Mouse (Mus musculus) midbrain, embryonic 12.5 days (tissue): ENCODE results near the gene Foxa3. TPM values are rescaled to one million over a fixed set of nuclear protein-coding genes. Genes with fewer than 3 reads are reported as not detected.

Source experiments
- ATAC-seq: fragments of 200-750 bp; cut with Nextera tagmentation; 2 replicates; pipeline ENCODE4 v1.8.0; 2017; ENCODE audit warnings: low read depth, moderate TSS enrichment, moderate library complexity; ENCODE audit not compliant: low FRiP score
- H3K27ac ChIP-seq: fragments of 300-500 bp; sonication (generic); replicated peaks from 2 replicates; pipeline ENCODE4 v1.5.1; 2016; ENCODE audit warnings: mild to moderate bottlenecking
- H3K27me3 ChIP-seq: fragments of 300-500 bp; sonication (generic); 2 replicates; pipeline ENCODE4 v1.6.1; 2016; ENCODE audit warnings: mild to moderate bottlenecking
- H3K36me3 ChIP-seq: fragments of 300-500 bp; sonication (generic); 2 replicates; pipeline ENCODE4 v1.6.1; 2016
- H3K4me1 ChIP-seq: fragments of 300-500 bp; sonication (generic); 2 replicates; pipeline ENCODE4 v1.6.1; 2016
- H3K4me2 ChIP-seq: fragments of 300-500 bp; sonication (generic); replicated peaks from 2 replicates; pipeline ENCODE4 v1.6.1; 2016; ENCODE audit warnings: mild to moderate bottlenecking, moderate library complexity
- H3K4me3 ChIP-seq: fragments of 300-500 bp; sonication (generic); 2 replicates; pipeline ENCODE4 v1.5.1; 2016; ENCODE audit warnings: mild to moderate bottlenecking
- H3K9ac ChIP-seq: fragments of 300-500 bp; sonication (generic); replicated peaks from 2 replicates; pipeline ENCODE4 v1.6.1; 2016; ENCODE audit warnings: mild to moderate bottlenecking, moderate library complexity
- H3K9me3 ChIP-seq: fragments of 300-500 bp; sonication (generic); 2 replicates; pipeline ENCODE4 v1.6.1; 2016; ENCODE audit warnings: mild to moderate bottlenecking
- WGBS: fragments of 180-500 bp; shearing (Covaris S2); methylation state at CpG from one replicate; pipeline ENCODE4 v1.1.7; 2016; 5-methylcytosine and 5-hydroxymethylcytosine counted together
- polyA plus RNA-seq: library from polyadenylated mRNA; unstranded; fragments of >200 nt; fragmentation: Nextera tagmentation; extraction: Ambion mirVana; gene quantifications from 2 replicates; pipeline ENCODE4 v1.2.1, GENCODE M21; 2016

Foxa3 gene
- polyA plus RNA-seq, 1 experiment from 2014 or later: 0.09 TPM

GRCm38 (mm10) chr7:19005417-19006121 lies 17.8 kb downstream of the Foxa3 start:
- H3K4me1 ChIP-seq: peaks cover 44% of the 10 kb centered on the region
- H3K9me3 ChIP-seq: no peaks in the 10 kb centered on the region
- WGBS: 81% methylated on average over 34 of the region's 34 CpGs
- no peak overlapping the region for H3K27ac ChIP-seq
- no peak for ATAC-seq
- H3K27me3 ChIP-seq: no peaks in the 10 kb centered on the region
- H3K4me2 ChIP-seq: peak overlapping the region; percentile 94
- peak overlapping the region; percentile 92 for H3K4me3 ChIP-seq
- H3K36me3 ChIP-seq: peaks cover 24% of the 10 kb centered on the region
- peak overlapping the region; percentile 92; the same call in 1 of the 2 replicates for H3K9ac ChIP-seq

- Histone ChIP-seq H3K4me3 (peak overlapping the region; percentile 92), H3K27ac (peak overlapping the region; percentile 90), H3K4me2 (peak overlapping the region; percentile 94), H3K27me3 (no peaks in the 10 kb centered on the region), H3K9me3 (no peaks in the 10 kb centered on the region), H3K9ac (peak overlapping the region; percentile 92), H3K4me1 (peaks cover 44% of the 10 kb centered on the region), H3K36me3 (peaks cover 24% of the 10 kb centered on the region)
- peak; percentile 1; the same call in 1 of the 2 replicates for ATAC-seq
- 7% methylated on average over 34 of the region's 34 CpGs for WGBS
Measured at GRCm38 (mm10) chr7:19004631-19005079, 18.7 kb downstream of the Foxa3 start.

GRCm38 (mm10) chr7:19003902-19004630 lies 19.3 kb downstream of the Foxa3 start, which contains the start of gene Irf2bp1:
Irf2bp1 (plus strand) TSS chr7:19004044.
- H3K4me2 ChIP-seq: peak within 1 kb of the TSS; percentile 94
- H3K4me1 ChIP-seq: peaks cover 50% of the 10 kb centered on the region
- H3K27ac ChIP-seq: peak within 1 kb of the TSS; percentile 90
- peaks cover 24% of the 10 kb centered on the region for H3K36me3 ChIP-seq
- H3K9ac ChIP-seq: peak within 1 kb of the TSS; percentile 92
- H3K9me3 ChIP-seq: no peaks in the 10 kb centered on the region
- H3K27me3 ChIP-seq: no peaks in the 10 kb centered on the region
- ATAC-seq: peak; percentile 67
- under 1% methylated on average over 84 of the region's 90 CpGs for WGBS
- H3K4me3 ChIP-seq: peak within 1 kb of the TSS; percentile 92

GRCm38 (mm10) chr7:19002848-19003498 lies 20.4 kb downstream of the Foxa3 start:
- peaks cover 56% of the 10 kb centered on the region for H3K4me1 ChIP-seq
- peaks cover 24% of the 10 kb centered on the region for H3K36me3 ChIP-seq
- 3% methylated on average over 17 of the region's 17 CpGs for WGBS
- peak overlapping the region; percentile 54 for H3K27ac ChIP-seq
- peak; percentile 48 for ATAC-seq
- H3K4me2 ChIP-seq: peak overlapping the region; percentile 60
- no peaks in the 10 kb centered on the region for H3K9me3 ChIP-seq
- H3K27me3 ChIP-seq: no peaks in the 10 kb centered on the region
- H3K4me3 ChIP-seq: peak overlapping the region; percentile 36
- peak overlapping the region; percentile 73 for H3K9ac ChIP-seq

GRCm38 (mm10) chr7:19002115-19002514 lies 21.2 kb downstream of the Foxa3 start:
- Histone ChIP-seq H3K4me1 (peaks cover 52% of the 10 kb centered on the region), H3K9me3 (no peaks in the 10 kb centered on the region), H3K27me3 (no peaks in the 10 kb centered on the region), H3K4me2 (peak overlapping the region; percentile 60), H3K27ac (no peak overlapping the region), H3K4me3 (peak overlapping the region; percentile 36), H3K36me3 (peaks cover 20% of the 10 kb centered on the region), H3K9ac (peak overlapping the region; percentile 73)
- ATAC-seq: no peak
- WGBS: 47% methylated on average over 4 of the region's 4 CpGs

- H3K27ac ChIP-seq: no peak overlapping the region
- peaks cover 48% of the 10 kb centered on the region for H3K4me1 ChIP-seq
- no peak overlapping the region for H3K4me3 ChIP-seq
- 87% methylated on average over 3 of the region's 3 CpGs for WGBS
- no peaks in the 10 kb centered on the region for H3K27me3 ChIP-seq
- no peaks in the 10 kb centered on the region for H3K9me3 ChIP-seq
- peaks cover 16% of the 10 kb centered on the region for H3K36me3 ChIP-seq
- H3K4me2 ChIP-seq: no peak overlapping the region
- H3K9ac ChIP-seq: no peak overlapping the region
- no peak for ATAC-seq
Measured at GRCm38 (mm10) chr7:19001807-19002085, 21.6 kb downstream of the Foxa3 start.

GRCm38 (mm10) chr7:19001066-19001806 lies 22.1 kb downstream of the Foxa3 start:
- peak overlapping the region; percentile 44 for H3K4me2 ChIP-seq
- no peaks in the 10 kb centered on the region for H3K9me3 ChIP-seq
- ATAC-seq: no peak
- H3K27ac ChIP-seq: no peak overlapping the region
- 45% methylated on average over 17 of the region's 18 CpGs for WGBS
- peaks cover 44% of the 10 kb centered on the region for H3K4me1 ChIP-seq
- peak overlapping the region; percentile 51; the same call in 1 of the 2 replicates for H3K9ac ChIP-seq
- peaks cover 18% of the 10 kb centered on the region for H3K36me3 ChIP-seq
- no peaks in the 10 kb centered on the region for H3K27me3 ChIP-seq
- peak overlapping the region; percentile 33 for H3K4me3 ChIP-seq

- 50% methylated on average over 10 of the region's 10 CpGs for WGBS
- peaks cover 36% of the 10 kb centered on the region for H3K4me1 ChIP-seq
- H3K4me3 ChIP-seq: peak overlapping the region; percentile 33
- H3K9me3 ChIP-seq: no peaks in the 10 kb centered on the region
- H3K4me2 ChIP-seq: peak overlapping the region; percentile 44
- no peaks in the 10 kb centered on the region for H3K27me3 ChIP-seq
- H3K27ac ChIP-seq: no peak overlapping the region
- no peak for ATAC-seq
- peaks cover 14% of the 10 kb centered on the region for H3K36me3 ChIP-seq
- peak overlapping the region; percentile 51; the same call in 1 of the 2 replicates for H3K9ac ChIP-seq
Measured at GRCm38 (mm10) chr7:19000421-19000820, 22.9 kb downstream of the Foxa3 start.

- Histone ChIP-seq H3K9me3 (no peaks in the 10 kb centered on the region), H3K4me2 (no peak overlapping the region), H3K27me3 (0 out of 2 replicates have a peak, but pooled peaks cover under 1% of the 10 kb centered on the region), H3K4me3 (no peak overlapping the region), H3K36me3 (peaks cover 9% of the 10 kb centered on the region; the same call in 1 of the 2 replicates), H3K9ac (no peak overlapping the region), H3K4me1 (peaks cover 26% of the 10 kb centered on the region), H3K27ac (0 out of 2 replicates have a peak overlapping the region, but pooled peaks have one; percentile 2)
- ATAC-seq: no peak
- WGBS: 30% methylated on average over 9 of the region's 9 CpGs
Measured at GRCm38 (mm10) chr7:18998835-18999234, 24.5 kb downstream of the Foxa3 start.

GRCm38 (mm10) chr7:18993036-18993435 lies 30.3 kb downstream of the Foxa3 start:
- H3K27ac ChIP-seq: no peak overlapping the region
- H3K4me3 ChIP-seq: peak overlapping the region; percentile 56; the same call in 1 of the 2 replicates
- H3K9ac ChIP-seq: no peak overlapping the region
- H3K36me3 ChIP-seq: peaks cover 9% of the 10 kb centered on the region; the same call in 1 of the 2 replicates
- peaks cover 25% of the 10 kb centered on the region for H3K27me3 ChIP-seq
- H3K4me1 ChIP-seq: peaks cover 24% of the 10 kb centered on the region
- ATAC-seq: no peak
- WGBS: 89% methylated on average over 5 of the region's 5 CpGs
- H3K4me2 ChIP-seq: peak overlapping the region; percentile 73
- H3K9me3 ChIP-seq: no peaks in the 10 kb centered on the region

- peak overlapping the region; percentile 69 for H3K9ac ChIP-seq
- peaks cover 25% of the 10 kb centered on the region for H3K27me3 ChIP-seq
- peak overlapping the region; percentile 73 for H3K4me2 ChIP-seq
- peaks cover 9% of the 10 kb centered on the region; the same call in 1 of the 2 replicates for H3K36me3 ChIP-seq
- peak overlapping the region; percentile 20; the same call in 1 of the 2 replicates for H3K27ac ChIP-seq
- ATAC-seq: no peak
- no peaks in the 10 kb centered on the region for H3K9me3 ChIP-seq
- peaks cover 24% of the 10 kb centered on the region for H3K4me1 ChIP-seq
- 3% methylated on average over 31 of the region's 31 CpGs for WGBS
- peak overlapping the region; percentile 56 for H3K4me3 ChIP-seq
Measured at GRCm38 (mm10) chr7:18992294-18992675, 31.1 kb downstream of the Foxa3 start.
